Mouse (Mus musculus): ENCODE results near the gene Capn9.

DNA sequence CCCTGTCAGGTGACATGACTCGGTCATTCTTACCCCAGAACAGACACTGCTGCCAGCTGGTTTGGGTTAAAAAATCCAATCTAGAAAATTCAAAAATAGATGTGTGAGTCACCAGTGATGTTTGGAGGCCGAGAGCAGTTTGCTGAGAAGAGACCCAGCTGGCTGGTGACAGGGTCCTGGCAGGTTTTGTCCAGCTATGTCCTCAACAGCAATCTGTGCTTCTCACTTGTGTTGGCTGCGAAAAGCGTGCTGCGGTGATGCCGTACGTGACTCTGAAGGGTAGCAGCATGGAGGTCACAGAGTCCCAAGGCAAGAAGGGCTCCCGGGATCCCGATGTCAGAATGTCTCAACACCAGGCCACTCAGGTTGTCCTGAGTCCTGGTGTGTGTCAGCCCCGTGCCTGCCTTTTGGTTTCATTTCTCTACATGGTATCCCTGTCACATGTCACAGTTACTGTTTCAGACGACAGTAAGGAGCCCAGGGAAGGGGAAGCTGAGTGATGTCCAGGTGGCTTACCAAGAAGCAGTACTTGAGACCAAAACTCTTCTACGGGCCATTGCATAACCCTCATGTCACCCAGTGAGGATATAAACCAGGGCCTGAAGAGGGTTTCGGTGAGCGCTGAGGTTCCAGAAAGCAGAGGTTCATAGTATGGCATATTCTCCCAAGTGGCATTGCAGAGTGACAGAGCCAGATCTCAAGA lies 57.2 kb downstream of the Capn9 start:
- TF ChIP-seq CTCF (IDR thresholded peaks at IDR 0.05; ENCODE audit: borderline replicate concordance, extremely low read depth, insufficient read depth, insufficient read length) (no peak), POLR2A (IDR thresholded peaks at IDR 0.05; ENCODE audit: borderline replicate concordance, extremely low read depth, insufficient read depth, insufficient read length, poor library complexity, severe bottlenecking) (no peak)

Measured in brain, embryonic 14.5 days (tissue).